Mouse (Mus musculus) MEL (cell line): Measurements from ENCODE around the gene Hnrnpc.

Experiments
- CTCF ChIP-seq, 3 experiments: IDR thresholded peaks in 2 of 3; conservative IDR thresholded peaks in 1 of 3; 2 replicates each; pipeline ENCODE4 v1.5.1; 2011 to 2012; ENCODE audit warnings: low read length in 3 of 3, low read depth in 2 of 3, mild to moderate bottlenecking in 2 of 3, improper control_type of control experiment in 1 of 3, inconsistent platforms in 1 of 3, mixed read lengths in 1 of 3, moderate library complexity in 1 of 3; ENCODE audit not compliant: control insufficient read depth in 1 of 3, insufficient read depth in 1 of 3, poor library complexity in 1 of 3, severe bottlenecking in 1 of 3
- EP300 ChIP-seq, 2 experiments: IDR thresholded peaks; 2 replicates each; pipeline ENCODE4 v1.6.1; 2011; ENCODE audit warnings: improper control_type of control experiment in 2 of 2, low read length in 2 of 2, low read depth in 1 of 2, mild to moderate bottlenecking in 1 of 2
- HCFC1 ChIP-seq: IDR thresholded peaks from 2 replicates; pipeline ENCODE4 v1.6.1; 2012; ENCODE audit warnings: low read depth, mild to moderate bottlenecking, inconsistent platforms, low read length, improper control_type of control experiment, moderate library complexity
- POLR2AphosphoS5 ChIP-seq: IDR thresholded peaks from 2 replicates; pipeline ENCODE4 v1.6.1; 2012; ENCODE audit warnings: low read depth, borderline replicate concordance, mild to moderate bottlenecking, inconsistent platforms, low read length, moderate library complexity, mixed read lengths
- ZC3H11A ChIP-seq: IDR thresholded peaks from 2 replicates; pipeline ENCODE4 v1.6.1; 2012; ENCODE audit warnings: low read depth, mild to moderate bottlenecking, inconsistent platforms, low read length, improper control_type of control experiment
- ZNF384 ChIP-seq: IDR thresholded peaks from 2 replicates; pipeline ENCODE4 v1.6.1; 2012; ENCODE audit warnings: low read depth, mild to moderate bottlenecking, inconsistent platforms, low read length, improper control_type of control experiment

DNA sequence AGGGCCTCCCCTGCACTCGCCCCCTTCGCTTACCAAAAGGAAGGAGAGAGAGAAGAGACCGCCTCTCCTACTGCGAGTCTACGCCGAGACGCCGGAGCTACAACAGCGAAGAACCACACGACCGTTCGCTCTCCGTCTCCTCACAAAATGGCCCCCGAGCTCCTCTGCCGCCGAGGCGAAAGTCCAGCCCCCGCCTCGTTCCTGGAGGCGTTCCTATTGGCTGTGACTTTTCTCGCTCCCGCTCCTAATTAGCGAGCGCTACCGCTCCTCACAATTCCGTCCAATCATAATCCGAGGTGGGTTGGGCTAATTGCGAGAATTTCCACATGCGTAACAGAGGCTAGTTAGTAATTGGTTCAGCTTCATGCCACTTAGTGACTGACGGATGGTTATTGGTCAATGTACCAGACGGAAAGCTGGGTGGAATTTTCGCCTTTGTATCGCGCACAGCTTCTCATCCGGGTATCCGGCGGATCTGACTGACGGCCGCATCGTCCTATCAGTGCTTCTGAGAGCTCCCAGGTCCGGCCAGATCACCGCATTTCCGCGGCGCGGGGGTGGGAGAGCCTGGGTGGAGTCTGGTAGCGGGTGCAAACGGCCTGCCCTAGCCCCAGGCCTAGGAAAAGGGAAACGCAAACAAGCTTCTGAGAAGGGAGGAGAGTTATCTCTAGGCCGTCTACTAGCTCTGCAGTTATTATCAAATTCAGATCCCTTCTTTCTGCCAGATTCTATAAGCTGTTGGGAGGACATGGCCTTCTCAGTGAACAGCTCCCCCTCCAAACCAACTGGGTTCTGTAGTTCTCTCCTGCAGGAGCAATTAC lies at the start of gene Hnrnpc:
- TF ChIP-seq ZNF384 (peak; percentile 5; the same call in 1 of the 2 replicates), CTCF (IDR thresholded peaks at IDR 0.05 in 2 of 3, conservative IDR thresholded peaks at IDR 0.05 in 1 of 3; ENCODE audit: control insufficient read depth in 1 of 3, insufficient read depth in 1 of 3, low read depth in 2 of 3, low read length in 3 of 3, poor library complexity in 1 of 3, severe bottlenecking in 1 of 3) (no peak), POLR2AphosphoS5 (peak; percentile 92; the same call in 1 of the 2 replicates), HCFC1 (peak; percentile 88), ZC3H11A (no peak), EP300 (IDR thresholded peaks at IDR 0.05; ENCODE audit: low read depth in 1 of 2, low read length in 2 of 2) (peak; percentile 47 to 64; a peak in 3 of 4 replicates)
